Mouse (Mus musculus) gastrocnemius, postnatal 4 days (tissue): ENCODE data around the gene Xrn2. TPM values are rescaled to one million over a fixed set of nuclear protein-coding genes. Genes with fewer than 3 reads are reported as not detected.

Experiments used
- DNase-seq, 2 experiments: peaks; one replicate each; pipeline ENCODE4 v3.0.0; 2021 to 2022; ENCODE audit warnings: low spot score in 2 of 2, mixed read lengths in 2 of 2
- total RNA-seq, 2 experiments: library from RNA; stranded (reverse); gene quantifications; 2 replicates each; pipeline ENCODE4 v1.2.3; 2021

The Xrn2 gene
- total RNA-seq, 2 experiments from 2014 or later = 38.6 to 47.5 TPM

DNA sequence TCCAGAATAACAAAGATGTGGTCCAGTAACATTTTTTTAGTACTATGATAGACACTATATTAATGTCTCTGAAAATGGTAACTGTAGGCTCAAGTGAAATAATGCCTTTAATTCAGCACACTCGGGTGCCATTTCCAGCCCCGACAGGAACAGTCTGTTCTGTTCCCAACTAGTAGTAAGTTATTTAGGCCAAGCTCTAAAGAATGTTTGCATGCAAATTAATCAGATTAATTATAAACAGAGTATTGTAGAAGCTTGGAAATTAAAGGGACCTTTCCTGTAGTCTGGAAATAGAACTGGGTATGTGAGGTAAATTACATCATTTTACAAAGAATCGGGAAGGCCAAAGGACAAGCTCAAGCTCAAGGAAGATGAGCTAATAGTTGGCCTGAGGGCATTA is 34.3 kb downstream of the Xrn2 start:
- no peak for DNase-seq

DNA sequence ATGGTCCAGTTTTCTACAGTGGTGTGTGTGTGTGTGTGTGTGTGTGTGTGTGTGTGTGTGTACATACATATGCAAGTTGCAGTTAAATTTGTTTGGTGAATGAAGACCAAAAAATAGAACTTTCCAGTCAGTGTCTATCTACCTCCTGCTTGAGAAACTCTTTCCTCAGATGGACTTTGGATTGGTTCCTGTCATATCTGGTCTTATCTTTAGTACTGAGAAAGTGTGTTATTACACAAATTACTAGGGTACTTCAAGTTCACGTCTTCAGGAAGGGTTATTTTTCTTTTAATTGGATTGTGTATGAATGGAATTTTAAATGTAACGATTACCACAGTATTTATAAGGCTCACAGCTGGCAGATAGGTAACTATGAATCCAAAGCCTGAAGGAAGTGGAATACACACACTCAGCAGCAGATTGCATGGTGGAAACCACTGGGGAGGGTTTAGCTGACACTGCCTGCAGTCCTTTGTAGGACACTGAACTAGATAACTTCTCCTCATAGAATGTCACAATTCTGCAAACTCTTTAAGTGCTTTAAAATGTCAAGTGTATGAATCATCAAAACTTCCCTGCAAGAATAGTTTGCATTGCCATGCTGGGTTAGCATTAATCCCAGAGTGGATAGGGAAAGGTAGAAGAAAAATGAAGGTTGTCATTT is 40.6 kb downstream of the Xrn2 start:
- DNase-seq = no peak

DNA sequence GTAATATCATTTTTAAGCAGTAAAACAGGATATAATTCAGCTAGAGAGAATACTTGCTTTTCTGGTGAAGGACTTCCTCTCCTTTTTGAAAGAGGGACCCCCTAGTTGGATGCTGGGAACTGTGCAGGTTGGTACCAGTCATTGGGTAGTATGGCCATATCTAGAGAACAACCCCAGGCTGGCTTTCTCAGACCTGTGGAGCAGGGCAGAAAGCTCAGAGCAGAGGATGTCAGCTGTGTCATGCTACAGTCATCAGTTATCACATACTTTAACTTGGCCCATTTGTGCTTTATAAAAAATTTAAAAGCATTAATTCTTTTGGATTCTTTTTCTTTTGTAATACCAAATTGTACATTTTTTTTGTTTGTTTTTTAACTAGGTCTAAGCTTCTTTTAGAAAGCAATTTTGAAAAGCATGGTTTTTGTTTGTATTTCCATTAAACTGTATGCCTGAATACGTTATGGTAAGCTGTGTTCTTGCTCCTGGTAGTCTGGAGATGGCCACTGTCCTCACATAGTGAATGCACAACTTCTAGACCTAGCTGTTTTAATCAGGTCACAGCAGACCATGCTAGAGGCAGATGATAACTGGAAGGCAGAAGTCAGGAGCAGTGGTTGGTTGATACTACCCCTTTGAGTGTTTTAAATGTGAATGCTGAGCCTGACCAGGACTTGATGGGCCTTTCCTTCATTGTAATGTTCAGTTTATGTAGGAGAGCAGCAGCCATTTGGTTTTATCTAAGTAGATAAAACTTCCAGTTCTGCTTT is 54.9 kb downstream of the Xrn2 start:
- no peak for DNase-seq

DNA sequence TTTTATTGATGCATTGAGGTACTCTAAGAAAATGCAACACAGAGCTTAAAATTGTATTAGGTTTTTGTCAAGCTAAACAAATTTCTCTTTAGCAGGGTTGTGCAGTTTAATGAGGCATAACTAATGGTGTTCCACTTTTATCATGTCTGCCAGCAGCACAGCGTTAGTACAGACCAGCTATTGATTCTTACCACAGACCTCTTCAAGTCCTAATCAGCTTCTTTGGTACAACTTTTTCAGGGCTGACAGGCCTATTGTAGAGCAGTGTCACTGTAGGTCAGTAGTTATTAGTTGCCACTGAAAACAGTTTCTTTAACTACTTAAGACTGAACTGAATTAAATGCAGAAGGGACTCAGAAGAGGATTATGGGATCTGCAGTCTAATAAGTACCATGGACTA is 56.3 kb downstream of the Xrn2 start:
- no peak for DNase-seq

DNA sequence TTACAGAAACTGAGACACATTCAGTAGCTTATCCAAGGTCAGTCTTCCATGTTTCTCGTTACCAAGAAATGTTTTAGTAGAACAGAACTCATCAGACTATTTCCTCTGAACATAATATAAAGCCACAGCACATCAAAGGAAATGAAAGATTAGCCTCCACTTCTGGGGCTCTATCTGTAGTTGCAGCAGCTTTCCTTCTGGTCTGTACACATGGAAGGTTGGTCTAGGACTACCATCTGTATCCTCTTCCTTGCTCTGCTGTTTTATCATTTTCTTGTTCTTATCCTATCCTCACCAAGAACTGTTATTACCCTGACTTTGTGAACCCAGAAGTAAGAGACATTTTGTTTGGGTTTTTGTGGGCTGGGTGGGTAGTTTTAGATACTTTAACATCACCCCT is 57.5 kb downstream of the Xrn2 start:
- no peak for DNase-seq

DNA sequence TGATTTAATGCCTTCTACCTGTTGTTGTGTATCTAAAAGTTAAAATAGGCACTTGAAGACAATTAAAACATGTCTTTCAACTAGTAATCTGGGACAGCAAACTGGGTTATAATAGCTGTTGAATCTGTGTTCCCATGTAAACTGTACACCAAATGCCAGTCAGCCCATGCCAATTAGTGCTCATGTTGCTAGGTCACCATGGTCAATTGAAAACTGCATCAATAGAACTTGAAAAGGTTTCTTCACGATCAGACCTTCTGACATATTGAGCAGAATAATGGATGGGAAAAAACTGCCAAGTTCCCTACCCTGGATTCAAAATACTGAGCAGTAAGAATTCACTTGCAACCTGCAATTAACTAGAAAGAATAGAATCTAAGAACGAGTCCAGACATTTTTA is 61.2 kb downstream of the Xrn2 start:
- no peak for DNase-seq

DNA sequence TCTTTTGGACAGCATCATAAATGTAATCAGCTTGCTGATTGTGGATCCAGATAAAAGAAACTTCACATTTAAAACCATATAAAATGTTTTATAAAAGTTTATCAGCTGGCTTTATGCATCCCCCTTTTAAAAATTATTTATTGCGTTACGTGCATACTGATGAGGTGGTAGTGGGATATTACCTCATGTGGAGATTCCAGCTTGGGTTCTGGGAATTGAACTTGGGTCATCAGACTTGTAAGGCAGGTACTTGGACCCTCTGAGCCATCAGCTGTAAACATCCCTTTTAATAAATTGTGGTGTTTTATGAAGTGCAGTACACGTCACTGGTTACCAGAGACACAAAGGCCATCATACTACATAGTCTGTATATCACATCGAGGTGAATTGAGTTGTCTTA is 61.6 kb downstream of the Xrn2 start:
- no peak for DNase-seq

DNA sequence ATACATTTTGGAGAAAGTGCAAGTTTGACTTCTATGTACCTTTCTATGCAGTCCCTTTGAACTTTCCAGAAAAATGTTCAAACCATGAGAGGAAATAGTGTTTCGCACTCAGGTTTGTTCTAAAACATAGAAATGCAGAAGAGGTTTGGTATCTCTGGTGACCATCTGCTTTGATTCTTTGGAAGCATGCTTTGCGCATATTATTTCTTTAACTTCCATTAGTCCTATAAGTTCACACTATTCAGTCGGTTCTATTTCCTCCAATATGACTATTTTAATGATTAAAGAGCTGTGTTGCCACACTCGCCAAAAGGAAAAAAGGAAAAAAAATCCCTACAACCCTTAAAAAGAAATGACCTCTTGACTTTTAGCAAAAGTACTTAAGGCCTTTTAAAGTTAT is 69.6 kb downstream of the Xrn2 start:
- no peak for DNase-seq

DNA sequence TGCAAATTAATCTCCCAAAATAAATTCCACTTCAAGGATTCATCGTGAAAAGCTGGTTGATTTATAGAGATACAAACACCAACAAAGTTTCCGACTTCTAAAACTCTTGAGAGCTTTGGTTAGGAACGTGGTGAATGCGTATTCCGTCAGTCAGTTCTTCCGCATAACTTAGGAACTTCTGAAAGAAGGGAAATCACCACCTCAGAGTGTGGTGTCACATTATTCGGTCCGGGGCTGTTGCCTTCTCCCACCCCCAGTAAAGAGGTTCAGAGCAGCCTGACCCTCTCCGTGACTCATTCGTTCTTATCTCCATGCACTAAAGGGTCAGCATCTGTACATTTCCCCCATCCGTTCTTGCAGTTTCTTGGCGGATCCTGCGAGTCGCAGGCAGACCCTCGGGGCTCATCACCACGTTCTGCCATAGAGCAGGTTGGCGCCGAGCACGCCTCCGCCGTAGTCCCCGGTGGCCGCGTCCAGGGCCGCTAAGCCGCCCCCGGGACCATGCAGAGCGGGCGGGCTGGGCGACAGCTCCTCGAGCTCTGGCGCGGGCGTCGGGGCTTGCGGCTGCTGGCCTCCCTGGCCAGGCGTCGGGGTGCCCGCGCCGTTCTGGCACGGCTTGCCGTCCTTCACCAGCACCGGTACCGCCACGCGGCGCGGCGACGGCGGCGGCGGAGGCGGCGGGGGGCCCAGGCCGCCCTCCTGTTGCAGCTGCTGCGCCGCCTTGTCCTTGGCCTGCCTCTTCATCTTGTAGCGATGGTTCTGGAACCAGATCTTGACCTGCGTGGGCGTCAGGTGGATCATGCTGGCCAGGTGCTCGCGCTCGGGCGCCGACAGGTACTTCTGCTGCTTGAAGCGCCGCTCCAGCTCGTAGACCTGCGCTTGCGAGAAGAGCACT is 70.9 kb downstream of the Xrn2 start:
- peak; percentile 22 to 27 for DNase-seq

DNA sequence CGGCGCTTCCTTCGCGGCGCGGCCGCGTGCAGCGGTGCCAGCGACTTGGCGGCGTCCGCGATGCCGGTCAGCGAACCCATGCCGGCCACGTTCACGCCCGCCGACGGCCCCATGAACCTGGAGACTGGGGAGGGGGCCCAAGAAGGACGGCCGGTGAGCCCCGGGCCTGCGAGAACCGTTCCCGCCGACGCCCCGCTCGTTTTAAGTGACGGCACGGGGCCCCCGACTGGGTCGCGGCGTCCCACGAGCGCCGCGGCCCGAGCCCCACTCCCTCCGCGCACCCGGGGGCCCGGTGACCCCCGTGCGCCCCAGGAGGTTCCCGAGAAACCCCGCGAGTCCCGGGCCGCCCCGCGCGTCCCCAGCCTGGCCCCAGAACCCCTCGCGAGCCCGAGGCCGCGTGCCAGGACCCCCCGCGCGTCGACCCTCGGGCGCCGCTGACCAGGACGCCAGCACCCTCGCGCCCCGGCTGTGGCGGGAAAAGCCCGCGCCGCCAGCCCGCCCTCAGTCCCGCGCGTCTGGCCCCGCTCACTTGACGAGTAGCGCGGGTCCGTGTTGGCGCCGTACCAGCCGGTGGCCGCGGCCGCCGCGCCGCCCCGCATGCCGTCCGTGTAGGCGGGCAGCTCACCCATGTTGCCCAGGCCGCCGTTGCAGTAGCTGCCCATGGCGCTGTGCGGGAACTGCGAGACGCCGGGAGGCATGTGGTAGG is 71.7 kb downstream of the Xrn2 start:
- DNase-seq = peak; percentile 19

DNA sequence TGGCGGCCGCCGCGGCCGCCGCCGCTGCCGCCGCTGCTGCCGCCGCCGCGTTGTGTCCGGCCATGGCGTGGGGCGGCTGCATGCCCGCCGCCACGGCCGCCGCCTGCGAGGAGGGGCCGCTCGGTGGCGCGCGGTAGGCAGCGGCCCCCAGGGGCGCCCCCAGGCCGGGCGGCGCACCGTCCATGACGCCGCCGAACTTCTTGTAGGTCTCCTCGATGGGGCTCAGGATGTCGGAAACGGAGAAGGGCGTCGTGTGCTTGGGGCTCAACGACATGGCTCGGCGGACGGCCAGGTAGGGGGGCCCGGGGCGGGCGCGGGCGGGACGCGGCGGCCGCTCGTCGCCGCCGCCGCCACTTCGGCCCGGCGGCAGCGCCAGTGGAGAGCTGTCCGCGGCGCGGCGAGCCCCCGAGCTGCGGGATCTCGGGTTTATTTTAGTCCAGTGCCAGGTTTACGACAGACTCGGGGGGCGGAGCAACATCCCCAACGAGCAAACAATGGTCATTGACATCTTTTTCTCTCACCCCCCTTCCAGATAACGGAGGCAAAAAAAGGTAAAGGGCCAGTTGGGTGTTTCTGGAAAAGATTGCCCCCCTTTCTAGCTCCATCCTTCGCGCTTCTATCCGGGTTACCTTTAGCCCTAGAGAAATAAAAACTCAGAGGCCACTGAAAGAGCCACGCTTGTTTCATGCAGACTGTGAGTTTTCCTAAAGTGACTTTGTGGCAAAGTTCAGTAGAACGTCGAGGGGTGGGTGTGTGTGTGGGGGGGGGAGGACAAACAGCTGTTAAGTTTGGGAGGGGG is 72.5 kb downstream of the Xrn2 start, which contains the start of gene Nkx2-4:
Nkx2-4 (minus strand) TSS at position 374 of the 799 bp plus-strand sequence.
- no peak for DNase-seq

DNA sequence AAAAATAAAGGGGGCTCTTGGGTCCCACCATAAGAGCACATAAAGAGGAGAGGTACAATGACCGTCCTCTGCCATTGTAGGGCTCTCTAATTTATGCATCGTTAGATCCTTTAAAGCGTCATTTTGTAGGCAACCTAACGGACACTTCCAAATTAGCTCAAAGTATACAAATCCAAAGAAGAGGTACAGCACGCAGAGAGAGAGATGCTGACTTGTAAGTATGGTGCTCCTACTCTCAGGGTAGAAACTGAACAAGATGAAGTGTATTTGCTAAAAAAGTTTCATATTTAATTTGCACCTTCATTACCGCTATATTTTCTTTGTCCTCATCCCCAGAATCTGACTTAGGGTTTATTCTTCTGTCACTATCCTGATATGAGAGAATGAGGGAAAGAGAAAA is 73.1 kb downstream of the Xrn2 start:
- no peak for DNase-seq

DNA sequence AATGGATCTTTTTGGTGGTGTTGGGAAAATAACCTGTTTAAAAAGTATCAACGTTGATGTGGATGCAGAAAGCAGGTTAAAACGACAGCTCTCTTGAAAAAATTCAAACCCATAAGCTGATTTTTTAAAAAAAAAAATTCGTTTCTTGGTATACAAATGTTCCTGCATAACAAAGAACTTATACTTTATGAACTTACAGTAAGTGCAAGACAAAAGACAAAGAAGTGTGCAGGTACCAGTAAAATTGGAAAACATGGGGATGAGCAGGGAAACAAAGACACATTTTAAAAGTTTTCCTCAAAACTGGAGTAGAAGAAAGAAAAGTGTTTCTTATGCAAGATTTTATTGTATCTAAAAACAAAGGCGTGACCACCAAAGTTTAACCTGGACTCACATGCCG is 73.6 kb downstream of the Xrn2 start:
- no peak for DNase-seq

DNA sequence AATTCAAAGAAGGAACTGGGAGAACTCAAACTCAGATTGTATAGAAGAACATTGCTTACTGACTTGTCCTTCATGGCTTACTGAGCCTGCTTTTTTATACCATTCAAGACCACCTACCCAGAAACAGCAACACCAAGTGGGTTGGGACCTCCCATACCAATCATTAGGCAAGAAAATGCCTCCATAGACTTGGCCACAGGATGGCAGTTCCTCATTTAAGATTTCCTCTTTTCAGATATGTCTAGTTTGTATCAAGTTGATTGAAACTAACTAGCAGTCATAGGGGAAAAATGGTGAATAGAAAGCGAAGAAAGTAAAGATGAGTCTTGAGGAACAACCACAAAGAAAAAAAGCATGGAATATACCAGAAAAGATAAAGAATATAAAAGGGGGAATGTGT is 106.9 kb downstream of the Xrn2 start:
- DNase-seq = no peak

DNA sequence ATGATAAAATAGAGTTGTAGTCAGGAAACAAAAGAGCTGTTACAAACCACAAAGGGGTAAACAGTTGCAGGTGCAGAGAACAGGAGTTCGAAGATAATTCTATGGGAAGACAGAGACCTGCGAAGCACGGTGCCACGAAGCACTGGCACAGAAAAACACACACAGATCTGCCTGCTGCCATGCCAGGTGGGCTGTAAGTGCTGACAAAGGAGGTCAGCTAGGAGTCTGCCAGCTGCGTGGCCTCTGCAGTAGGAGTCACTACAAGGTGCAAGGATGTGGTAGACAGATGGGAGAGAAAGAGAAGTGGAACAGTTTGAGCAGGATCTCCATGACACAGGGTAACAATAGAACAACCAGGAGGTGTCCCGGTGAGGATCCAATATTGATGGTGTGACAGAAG is 114.6 kb downstream of the Xrn2 start:
- no peak for DNase-seq

Other genes starting within 250 kb of the Xrn2 start
- 10 to 100 TPM; 27.1 to 30.8 TPM for gene Kiz, start 157.1 kb upstream of the Xrn2 start, total RNA-seq
- not detected for gene Nkx2-4, start 72.4 kb downstream of the Xrn2 start, total RNA-seq
- under 1 TPM; 0.65 to 0.78 TPM for gene Nkx2-2, start 181.2 kb downstream of the Xrn2 start, total RNA-seq